Mouse (Mus musculus) monocyte, adult 5-6 weeks (primary cell): Measurements from ENCODE around the gene Wdr62. TPM values are rescaled to one million over a fixed set of nuclear protein-coding genes. Genes with fewer than 3 reads are reported as not detected.

Source experiments
- ATAC-seq: fragments of 153-309, 156-312 bp; replicated peaks from 2 replicates; pipeline ENCODE4 v1.8.0; 2017; ENCODE audit warnings: mild to moderate bottlenecking; ENCODE audit not compliant: low TSS enrichment, insufficient number of reproducible peaks, severe bottlenecking, poor library complexity, low FRiP score
- total RNA-seq: library from RNA; stranded (forward); fragments of 200-1000, 200-491, 200-594 nt; gene quantifications from 3 replicates; pipeline ENCODE4 v1.2.3, GENCODE M21; 2017

Wdr62 gene
- total RNA-seq, result 1.3 to 4.7 TPM (median 3.0 TPM) in 3 replicates

DNA sequence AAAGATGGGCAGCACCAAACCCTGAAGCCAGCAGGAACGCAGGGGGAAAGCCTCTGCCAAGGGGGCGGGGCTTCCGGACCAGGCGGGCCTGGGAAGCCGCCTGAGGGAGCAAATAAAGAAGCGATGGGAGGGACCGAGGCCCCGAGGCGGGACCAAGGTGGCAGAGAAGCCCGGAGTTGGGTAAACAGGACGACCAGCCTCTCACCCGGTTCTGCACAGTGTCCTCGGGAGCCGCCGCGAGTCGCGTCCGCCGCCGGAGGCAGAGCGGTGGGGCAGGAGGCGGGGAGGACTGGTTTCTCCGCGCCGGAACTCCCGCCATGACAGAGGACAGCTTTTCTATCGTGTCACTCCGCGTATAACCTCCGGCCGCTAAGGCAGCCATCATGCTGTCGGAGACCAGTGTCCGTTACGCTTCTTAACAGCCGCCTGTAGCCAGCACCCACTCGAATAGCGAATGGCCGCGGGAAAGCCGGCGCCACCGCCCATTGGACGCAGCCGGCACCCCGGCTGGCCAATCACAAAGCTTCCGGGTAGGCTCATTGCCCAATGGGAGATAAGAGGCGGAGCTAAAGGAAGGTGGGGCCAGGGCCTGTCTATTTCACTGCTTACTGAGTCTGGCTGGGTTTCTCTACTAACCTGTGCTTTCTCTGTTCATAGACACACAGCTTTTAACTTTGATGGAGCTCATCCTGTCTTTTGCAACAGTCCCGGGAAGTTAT lies at the start of gene Wdr62, which contains the start of gene Thap8:
Gene Wdr62, minus strand, starts transcription at position 469 of the 719 bp plus-strand sequence.
Gene Thap8, plus strand, starts transcription at position 144 of the 719 bp plus-strand sequence.
- ATAC-seq, result peak; percentile 95

DNA sequence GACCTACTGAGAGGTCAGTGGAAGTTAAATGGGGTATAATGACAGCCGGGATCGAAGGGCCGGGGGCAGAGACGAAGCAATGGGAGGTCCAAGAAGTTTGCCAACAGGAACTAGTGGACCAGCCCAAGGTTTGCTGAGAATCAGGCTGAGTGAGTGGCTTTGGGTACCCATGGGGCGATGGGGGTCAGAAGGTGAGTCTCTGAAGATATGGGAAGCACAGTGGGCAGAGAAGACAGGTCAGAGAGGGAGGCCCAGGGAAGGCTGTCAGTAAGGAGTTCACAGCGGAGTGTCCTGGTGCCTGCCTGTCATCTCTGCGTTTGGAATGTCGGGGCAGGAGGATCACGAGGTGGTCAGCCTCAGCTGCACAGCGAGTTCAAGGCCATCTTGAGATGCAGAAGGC lies 48.2 kb upstream of the Wdr62 start:
- ATAC-seq, result no peak

GRCm38 (mm10) chr7:30327140-30327539 lies 46.9 kb upstream of the Wdr62 start:
- no peak for ATAC-seq

DNA sequence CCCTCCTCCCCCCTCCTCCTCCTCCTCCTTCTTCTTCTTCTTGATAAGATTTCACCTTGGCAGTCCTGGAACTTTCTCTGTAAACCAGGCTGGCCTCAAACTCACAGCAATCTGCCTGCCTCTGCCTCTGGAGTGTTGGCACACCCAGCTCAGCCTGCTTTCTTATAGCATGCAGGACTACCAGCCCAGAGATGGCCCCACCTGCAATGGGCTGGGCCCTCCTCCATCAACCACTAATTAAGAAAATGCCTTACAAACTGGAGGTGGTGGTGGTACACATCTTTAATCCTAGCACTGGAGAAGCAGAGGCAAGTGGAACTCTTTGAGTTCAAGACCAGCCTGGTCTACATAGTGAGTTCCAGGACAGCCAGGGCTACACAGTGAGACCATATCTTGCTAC lies 46.2 kb upstream of the Wdr62 start:
- ATAC-seq, result no peak

GRCm38 (mm10) chr7:30325364-30325763 lies 45.1 kb upstream of the Wdr62 start:
- ATAC-seq, result peak; percentile 38

DNA sequence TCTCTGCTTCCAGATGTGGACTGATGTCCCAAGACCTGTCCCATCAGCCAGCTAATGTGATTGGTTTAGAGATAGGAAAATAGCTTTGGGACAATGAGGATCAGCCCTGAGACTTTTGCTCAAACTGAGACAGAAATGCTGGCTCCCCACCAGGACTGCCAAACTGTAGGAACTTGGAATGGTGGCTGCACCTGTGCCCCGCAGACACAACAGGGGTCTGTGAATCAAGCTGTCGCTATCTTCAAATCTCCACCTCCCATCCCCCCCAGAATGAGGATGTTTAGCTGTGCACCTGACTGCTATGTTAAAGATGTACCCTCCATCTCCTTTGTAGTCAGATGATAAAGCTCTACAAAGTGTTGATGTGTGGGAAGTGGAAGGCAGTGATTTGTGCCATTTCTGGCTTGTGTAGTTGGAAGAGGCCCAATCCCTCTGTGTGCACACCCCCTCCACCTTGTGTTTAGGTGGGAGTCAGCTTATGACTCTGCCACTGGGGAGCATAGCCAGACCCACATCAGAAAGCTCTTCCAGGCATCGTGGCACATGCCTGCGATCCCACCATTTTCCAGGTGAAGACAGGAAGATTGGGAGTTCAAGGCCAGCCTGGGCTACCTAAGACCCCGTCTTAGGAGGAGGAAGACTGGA lies 44.2 kb upstream of the Wdr62 start:
- no peak for ATAC-seq

DNA sequence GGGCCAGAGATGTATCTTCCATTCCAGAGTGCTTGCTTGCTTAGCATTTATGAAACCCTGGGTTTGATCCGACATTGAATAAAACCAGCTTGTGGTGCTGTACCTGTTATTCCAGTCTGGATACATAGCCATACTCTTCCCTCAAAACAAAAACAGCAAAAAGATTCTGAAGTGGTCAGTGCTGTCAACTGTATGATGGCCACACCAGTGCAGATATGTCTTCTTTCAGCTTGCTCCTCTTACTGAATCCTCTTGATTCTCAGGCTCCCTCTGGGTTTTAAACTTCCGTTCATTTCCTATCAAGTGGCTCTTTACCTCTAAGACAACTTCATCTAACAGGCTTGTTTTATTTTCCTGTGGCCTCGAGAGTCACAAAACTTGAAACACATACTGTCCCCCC lies 43.6 kb upstream of the Wdr62 start, which contains the start of gene Sdhaf1:
Gene Sdhaf1, minus strand, starts transcription at position 101 of the 400 bp plus-strand sequence.
- ATAC-seq, result no peak

DNA sequence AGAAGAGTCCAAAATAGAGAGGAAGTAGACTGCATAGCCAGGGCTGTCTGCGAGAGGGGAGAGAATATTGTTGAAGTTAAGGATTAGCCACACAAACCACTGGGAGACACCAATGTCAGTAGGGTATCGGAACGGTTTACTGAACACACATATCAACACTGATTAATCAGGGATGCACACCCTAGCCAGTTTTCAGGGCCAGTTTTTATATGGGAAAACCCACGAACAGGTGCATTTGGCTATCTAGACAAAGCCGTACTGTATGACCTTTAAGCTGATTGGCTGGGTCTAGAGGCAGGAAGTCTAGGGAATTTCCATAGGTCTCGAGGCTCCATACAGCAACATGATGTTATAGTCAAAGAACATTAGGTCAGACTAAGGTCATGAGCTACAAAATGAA lies 42.6 kb upstream of the Wdr62 start:
- peak; percentile 38 for ATAC-seq

GRCm38 (mm10) chr7:30322285-30322667 lies 42.1 kb upstream of the Wdr62 start:
- ATAC-seq, result peak; percentile 94

DNA sequence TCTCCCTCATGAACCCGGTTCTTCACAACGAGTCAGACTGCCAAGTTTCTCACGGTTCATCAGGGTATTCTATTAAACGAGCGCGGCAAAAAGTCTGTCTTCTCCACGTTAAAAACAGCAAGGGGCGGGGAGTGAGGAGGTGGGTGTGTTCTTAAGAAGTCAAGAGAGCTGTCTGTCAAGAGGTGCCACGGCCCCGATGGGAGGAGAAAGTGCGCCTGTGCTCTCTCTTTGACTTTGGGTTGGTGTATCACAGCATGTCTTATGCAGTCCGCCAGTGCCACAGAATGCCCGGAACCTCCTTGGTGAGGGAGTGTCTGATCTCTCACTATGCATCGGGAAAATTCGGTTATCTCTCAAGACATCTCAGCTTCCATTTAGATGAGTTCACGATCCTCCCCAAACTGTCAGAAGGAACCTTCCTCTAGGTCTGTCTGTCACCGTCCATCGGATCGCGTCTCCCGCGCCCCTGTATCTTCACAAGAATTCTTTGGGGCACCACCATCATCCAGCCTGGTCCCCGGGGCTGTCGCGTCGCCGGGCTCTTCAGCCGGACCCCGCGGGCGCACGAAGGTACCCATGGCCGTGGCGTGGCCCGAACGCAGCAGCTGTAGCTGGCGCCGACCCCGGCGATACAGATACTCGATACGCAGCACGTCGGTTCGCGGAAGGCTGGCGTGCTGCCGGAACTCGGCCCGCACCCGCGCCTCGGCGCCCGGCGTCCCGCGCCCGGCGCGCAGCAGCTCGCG lies 41.5 kb upstream of the Wdr62 start, which contains the start of gene E130208F15Rik:
Gene E130208F15Rik, plus strand, starts transcription at position 202 of the 746 bp plus-strand sequence.
- ATAC-seq, result peak; percentile 33

- ATAC-seq, result no peak
Observed at GRCm38 (mm10) chr7:30320946-30321345, 40.7 kb upstream of the Wdr62 start.

- no peak for ATAC-seq
Observed at GRCm38 (mm10) chr7:30318142-30318541, 37.9 kb upstream of the Wdr62 start.

GRCm38 (mm10) chr7:30315559-30316529 lies 35.6 kb upstream of the Wdr62 start:
- ATAC-seq, result no peak

- ATAC-seq, result no peak
Observed at GRCm38 (mm10) chr7:30314721-30315155, 34.5 kb upstream of the Wdr62 start, which contains the start of gene Syne4. Syne4 (plus strand) TSS chr7:30314807.

- no peak for ATAC-seq
Observed at GRCm38 (mm10) chr7:30313666-30314320, 33.6 kb upstream of the Wdr62 start.

DNA sequence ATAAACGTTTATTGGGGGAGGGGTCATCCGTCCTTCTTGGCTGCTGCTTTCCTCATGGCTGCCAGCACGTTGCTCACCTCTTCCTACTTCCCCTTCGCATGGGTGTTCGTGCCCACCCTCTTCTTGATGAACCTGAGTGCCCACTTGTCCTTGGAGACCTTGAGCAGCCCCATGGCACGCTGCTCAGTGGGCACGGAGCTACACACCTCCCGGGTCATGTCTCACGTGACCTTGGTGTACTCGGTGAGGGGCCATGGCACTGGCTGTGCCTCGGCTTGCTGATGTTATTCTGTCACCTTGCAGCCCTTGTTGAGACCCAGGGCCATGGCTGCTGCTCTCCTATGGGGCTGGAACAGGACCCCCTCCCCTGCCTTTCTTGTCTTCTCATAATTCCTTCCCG lies 29.9 kb upstream of the Wdr62 start:
- no peak for ATAC-seq

DNA sequence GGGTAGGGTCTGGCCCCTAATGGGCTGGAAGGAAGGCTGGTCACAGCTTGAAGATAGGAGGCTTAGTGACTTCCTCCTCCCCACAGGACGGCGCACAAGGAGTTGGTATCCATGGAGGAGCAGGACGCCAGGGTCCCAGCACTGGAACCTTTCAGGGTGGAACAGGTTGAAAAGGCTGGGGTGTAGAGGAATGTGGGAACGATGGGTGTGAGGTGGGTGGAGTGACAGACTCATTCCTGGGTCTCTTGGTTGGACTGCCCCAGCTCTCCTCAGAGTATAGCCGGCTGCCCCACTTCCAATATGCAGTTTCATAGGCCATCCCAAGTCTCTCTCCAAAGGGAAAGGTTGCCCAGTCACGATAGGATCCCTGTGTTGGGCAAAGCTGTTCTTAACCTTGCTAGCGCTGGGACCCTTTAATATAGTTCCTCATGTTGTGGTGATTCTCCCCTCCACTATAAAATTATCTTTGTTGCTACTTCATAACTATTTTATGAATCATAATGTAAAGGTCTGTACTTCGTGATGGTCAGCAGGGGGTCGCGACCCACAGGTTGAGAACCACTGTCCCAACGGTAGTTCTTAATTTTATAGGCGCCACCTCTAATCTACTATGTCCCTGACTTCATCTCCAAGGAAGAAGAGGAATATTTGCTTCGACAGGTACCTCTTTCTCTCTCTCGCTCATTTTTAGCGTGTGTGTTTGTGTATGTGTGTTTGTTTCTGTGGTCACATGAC lies 29.3 kb upstream of the Wdr62 start:
- ATAC-seq, result no peak
